Mouse (Mus musculus): ENCODE results near the gene Csf2rb2.

GRCm38 (mm10) chr15:78293716-78294115, 11.8 kb downstream of the Csf2rb2 start:
- TF ChIP-seq CTCF (IDR thresholded peaks at IDR 0.05; ENCODE audit: low read depth, low read length) (no peak), POLR2A (IDR thresholded peaks at IDR 0.05; ENCODE audit: extremely low read depth, insufficient read depth, low read length) (no peak)
